Mouse (Mus musculus): ENCODE measurements around the gene Cmtr1.

Cmtr1 gene

DNA sequence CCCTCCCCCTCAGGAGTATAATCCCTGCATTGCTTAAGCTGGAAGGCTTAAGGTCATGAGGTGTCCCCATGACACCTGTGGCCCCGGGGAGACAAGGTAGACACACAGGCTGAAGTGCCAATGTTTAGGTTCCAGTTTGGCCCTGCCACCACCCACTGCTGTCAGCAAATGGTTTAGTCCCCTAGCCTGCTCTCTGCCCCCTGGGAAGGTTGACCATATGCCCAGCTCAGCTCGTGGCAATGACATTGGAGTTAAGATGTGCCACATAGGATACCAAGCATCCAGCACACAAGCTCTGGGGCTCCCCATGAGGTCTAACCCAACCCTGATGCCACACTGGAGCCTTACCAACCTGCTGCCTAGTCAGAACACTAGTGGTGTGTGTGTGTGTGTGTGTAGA is 72.1 kb downstream of the Cmtr1 start:
- DNase-seq (ENCODE audit: low spot score): no peak

DNA sequence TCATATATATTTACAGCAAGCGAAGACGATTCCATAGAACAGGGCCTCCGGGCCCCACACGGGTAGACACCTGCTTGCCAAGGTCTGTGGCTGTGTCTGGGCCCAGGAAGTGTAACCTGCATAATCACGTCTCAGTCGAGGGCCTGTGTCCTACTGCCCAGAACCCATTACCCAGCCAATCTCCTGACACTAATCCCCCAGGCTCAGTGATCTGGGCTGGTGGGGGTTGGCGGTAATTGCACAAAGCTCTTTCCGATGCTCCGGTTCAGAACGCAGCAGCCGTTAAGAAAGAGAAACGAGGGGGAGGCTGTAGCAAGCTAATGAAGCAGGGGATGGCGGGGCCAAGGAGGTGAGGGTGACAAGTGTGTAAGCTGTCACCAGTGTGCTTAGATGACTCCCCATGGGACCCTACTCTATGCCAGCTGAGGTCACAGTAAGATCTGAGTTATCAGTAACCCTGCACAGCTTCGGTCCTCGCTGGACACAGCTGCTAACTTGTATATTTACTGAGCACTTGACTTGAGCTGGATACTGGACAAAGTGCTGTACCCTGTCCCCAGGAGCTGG is 76.1 kb downstream of the Cmtr1 start:
- DNase-seq (ENCODE audit: low spot score): no peak

DNA sequence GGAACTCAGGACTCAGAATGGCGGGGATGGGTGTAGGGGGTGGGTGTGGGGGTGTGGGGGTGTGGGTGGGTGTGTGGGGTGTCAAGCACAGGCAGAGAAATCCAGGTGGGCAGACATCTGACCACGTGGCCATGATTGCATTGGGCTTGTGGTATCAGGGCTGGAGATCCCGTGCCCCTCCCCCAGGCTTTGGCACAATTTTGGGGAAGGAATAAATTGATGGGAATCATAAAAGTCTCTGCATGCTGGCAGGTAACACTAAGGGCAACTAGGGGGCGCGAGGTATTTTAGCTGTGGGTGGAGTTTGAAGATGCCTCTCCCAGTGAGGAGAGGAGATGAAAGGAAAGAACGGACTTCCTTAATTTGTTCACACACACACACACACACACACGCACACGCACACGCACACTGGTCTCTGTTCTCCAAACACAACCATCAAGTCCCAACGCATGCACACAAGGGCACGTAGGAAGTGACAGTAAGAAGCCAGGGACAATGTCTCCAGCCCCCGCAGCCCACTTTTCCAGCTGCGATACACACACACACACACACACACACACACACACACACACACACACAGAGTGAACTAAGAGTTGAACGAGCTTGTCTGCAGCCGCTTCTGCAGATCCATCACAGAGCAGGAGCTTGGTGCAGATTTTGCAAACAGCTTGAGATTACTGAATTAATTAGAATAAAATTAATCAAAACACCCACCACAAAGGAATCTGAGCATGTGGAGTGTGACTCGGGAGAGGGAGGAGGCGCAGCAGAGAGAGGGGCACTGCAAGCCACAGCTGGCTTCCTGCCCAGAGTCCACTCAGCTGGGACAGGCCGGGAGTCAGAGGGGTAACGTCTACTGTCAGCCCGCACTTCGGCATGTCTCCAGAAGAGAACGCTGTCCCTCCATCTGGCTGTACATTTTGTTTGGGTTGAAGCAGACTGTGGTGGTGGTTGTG is 77.7 kb downstream of the Cmtr1 start:
- no peak for DNase-seq (ENCODE audit: low spot score)

DNA sequence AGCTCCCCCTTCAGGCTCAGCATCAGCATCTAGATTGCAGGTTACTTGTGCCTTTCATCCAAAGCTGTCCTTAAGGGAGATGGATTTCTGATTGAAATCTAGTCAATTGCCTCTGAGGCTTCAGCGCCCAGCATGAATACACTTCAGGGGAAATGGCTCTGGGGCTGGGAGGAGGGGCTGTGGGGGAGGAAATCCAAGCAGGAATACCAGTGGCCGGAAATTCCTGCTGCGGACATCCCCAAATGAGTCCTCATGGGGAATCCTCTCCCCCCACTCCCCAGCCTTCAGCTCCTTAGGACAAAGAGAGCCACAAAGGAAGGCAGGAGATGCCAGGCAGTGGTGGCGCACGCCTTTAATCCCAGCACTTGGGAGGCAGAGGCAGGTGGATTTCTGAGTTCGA is 87.1 kb downstream of the Cmtr1 start:
- no peak for DNase-seq (ENCODE audit: low spot score)

DNA sequence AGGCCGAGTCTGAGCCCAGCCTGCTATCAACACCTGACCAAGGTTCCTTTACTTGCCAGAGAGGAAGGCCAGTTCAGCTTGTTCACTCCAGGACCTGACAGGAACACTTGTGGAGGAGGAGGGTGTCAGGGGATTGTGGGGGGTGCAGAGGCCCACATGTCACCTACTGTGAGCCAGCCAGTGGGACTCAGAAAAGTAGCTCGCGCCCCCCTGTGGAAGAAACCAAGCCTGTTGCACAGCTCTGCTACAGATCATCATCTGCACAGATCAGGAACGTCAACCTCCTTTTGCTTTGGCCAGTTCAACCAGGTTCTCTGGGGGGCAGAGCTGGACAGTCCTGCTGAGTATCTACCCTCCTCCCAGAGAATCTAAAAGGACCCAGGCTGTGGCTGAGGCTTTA is 94.1 kb downstream of the Cmtr1 start:
- no peak for DNase-seq (ENCODE audit: low spot score)
